Mouse (Mus musculus): ENCODE data around the gene Polr3h.

The Polr3h gene

GRCm38 (mm10) chr15:81869985-81870384 is 56.1 kb downstream of the Polr3h start:
- no peak for DNase-seq (ENCODE audit: low spot score)

- DNase-seq (ENCODE audit: low spot score), result no peak
These were observed 61.8 kb downstream of the Polr3h start for GRCm38 (mm10) chr15:81864238-81864637.

GRCm38 (mm10) chr15:81860471-81861135 is 65.4 kb downstream of the Polr3h start:
- DNase-seq (ENCODE audit: low spot score), result peak; percentile 58

GRCm38 (mm10) chr15:81859330-81860255 is 66.4 kb downstream of the Polr3h start:
- peak; percentile 80 for DNase-seq (ENCODE audit: low spot score)

- peak; percentile 62 for DNase-seq (ENCODE audit: low spot score)
These were observed 67.3 kb downstream of the Polr3h start, which contains the start of gene Tob2 for GRCm38 (mm10) chr15:81858517-81859329. Gene Tob2 (minus strand): TSS chr15:81858796.

- DNase-seq (ENCODE audit: low spot score), result peak; percentile 94
These were observed 67.9 kb downstream of the Polr3h start for GRCm38 (mm10) chr15:81858138-81858516.

GRCm38 (mm10) chr15:81857724-81858116 is 68.3 kb downstream of the Polr3h start:
- no peak for DNase-seq (ENCODE audit: low spot score)

GRCm38 (mm10) chr15:81856938-81857723 is 68.9 kb downstream of the Polr3h start:
- no peak for DNase-seq (ENCODE audit: low spot score)

- peak; percentile 84 for DNase-seq (ENCODE audit: low spot score)
These were observed 69.8 kb downstream of the Polr3h start for GRCm38 (mm10) chr15:81856030-81856790.

- no peak for DNase-seq (ENCODE audit: low spot score)
These were observed 73.0 kb downstream of the Polr3h start for GRCm38 (mm10) chr15:81853081-81853480.

- DNase-seq (ENCODE audit: low spot score), result no peak
These were observed 73.5 kb downstream of the Polr3h start for GRCm38 (mm10) chr15:81852411-81853000.

- no peak for DNase-seq (ENCODE audit: low spot score)
These were observed 74.7 kb downstream of the Polr3h start for GRCm38 (mm10) chr15:81851375-81851774.

GRCm38 (mm10) chr15:81850718-81851117 is 75.3 kb downstream of the Polr3h start:
- no peak for DNase-seq (ENCODE audit: low spot score)

GRCm38 (mm10) chr15:81849104-81849503 is 76.9 kb downstream of the Polr3h start:
- no peak for DNase-seq (ENCODE audit: low spot score)

- peak; percentile 53 for DNase-seq (ENCODE audit: low spot score)
These were observed 77.7 kb downstream of the Polr3h start for GRCm38 (mm10) chr15:81848301-81848700.

GRCm38 (mm10) chr15:81847861-81848260 is 78.2 kb downstream of the Polr3h start:
- no peak for DNase-seq (ENCODE audit: low spot score)

- no peak for DNase-seq (ENCODE audit: low spot score)
These were observed 78.9 kb downstream of the Polr3h start for GRCm38 (mm10) chr15:81847161-81847560.

GRCm38 (mm10) chr15:81846755-81847154 is 79.3 kb downstream of the Polr3h start:
- DNase-seq (ENCODE audit: low spot score), result no peak

- DNase-seq (ENCODE audit: low spot score), result peak; percentile 60
These were observed 80.3 kb downstream of the Polr3h start for GRCm38 (mm10) chr15:81845724-81846123.

GRCm38 (mm10) chr15:81845033-81845625 is 80.9 kb downstream of the Polr3h start:
- DNase-seq (ENCODE audit: low spot score), result no peak
